Mouse (Mus musculus) thymus, postnatal 14 days (tissue): Measurements from ENCODE around the gene Tecpr1.
A peak's percentile ranks its signal among the peaks of the same experiment; 100 is the strongest.

ENCODE experiments used
- DNase-seq: peaks from one replicate; pipeline ENCODE4 v3.0.0; 2021

The Tecpr1 gene

DNA sequence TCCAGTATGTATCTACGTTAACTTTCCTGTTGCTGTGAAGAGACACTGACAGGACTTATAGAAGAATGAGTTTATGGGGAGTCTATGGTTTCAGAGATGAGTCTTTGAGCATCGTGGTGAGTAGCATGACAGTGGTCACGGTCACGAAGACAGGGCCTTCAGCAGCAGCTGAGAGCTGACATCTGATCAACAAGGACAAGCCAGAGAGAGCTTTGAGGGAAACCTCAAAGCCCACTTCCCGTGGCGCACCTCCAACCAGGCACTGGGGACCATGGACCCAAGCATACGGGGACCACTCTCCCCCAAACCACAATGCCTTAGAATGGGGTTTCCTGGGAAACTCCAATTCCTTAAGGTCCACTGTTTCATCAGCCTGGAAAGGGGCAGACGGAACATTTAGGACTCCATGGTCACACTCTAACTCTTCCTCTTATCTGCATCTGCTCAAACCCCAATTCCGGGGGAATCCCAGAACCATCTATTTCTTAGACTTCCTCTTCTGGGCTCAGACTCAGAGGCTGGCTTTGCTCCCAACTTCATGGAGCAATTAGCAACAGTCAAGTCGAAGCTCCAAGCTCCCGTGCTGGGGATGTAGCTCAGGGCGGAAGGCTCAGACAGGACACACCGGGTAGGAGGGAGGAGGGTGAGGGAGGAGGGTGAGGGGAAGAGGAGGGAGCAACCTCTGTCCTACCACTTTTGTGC, 28.6 kb upstream of the Tecpr1 start:
- no peak for DNase-seq

- DNase-seq = peak; percentile 26
Observed at GRCm38 (mm10) chr5:144249871-144250270, 26.5 kb upstream of the Tecpr1 start.

DNA sequence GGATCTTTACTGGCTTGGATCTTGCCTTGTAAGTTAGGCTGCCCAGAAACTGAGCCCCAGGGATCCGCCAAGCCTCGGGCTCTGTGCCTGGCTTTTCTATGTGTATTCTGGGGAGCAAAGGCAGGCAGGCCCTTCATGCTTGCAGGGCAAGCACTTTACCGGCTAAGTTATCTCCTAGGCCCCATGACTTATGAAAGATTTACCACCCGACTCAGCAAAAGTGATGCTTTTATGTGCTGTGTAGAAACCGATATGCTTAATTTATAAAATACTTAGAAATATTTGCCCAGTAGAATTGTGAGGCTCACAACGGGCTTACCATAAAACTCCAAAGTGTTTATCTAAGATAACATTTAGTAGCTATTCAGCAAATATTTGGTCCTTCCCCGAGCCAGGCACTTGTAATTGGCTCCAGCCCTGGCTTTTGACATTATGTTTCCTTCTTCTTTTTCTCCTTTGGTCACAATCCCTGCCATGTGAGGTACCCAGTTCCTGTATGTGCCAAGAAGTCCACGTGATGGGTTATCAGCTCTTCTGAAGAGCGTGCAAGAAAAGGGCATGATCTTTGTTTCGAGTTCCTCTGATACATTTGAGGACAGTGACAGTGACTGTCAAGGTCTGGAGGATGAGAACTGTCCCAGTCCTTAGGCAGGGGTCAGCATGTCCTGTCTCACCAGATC, 24.6 kb upstream of the Tecpr1 start:
- no peak for DNase-seq

DNA sequence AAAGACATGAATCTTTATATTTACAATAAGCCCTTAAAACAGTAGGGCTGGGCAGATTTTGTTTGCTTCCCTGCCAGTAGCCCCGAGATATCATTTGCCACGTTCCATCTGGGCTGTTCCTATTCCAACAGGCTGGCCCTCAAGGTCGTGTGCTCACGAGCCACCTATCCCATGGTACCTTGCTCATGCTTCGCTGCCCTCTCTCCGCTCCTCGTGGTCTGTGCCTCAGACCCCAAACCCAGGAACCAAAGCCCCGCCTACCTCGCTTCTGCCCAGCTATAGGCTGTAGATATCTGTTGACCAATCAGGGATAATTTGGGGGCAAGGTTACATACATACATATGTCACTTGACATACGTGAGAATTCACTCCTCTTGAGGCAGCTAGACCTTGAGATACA, 23.9 kb upstream of the Tecpr1 start:
- DNase-seq = no peak

DNA sequence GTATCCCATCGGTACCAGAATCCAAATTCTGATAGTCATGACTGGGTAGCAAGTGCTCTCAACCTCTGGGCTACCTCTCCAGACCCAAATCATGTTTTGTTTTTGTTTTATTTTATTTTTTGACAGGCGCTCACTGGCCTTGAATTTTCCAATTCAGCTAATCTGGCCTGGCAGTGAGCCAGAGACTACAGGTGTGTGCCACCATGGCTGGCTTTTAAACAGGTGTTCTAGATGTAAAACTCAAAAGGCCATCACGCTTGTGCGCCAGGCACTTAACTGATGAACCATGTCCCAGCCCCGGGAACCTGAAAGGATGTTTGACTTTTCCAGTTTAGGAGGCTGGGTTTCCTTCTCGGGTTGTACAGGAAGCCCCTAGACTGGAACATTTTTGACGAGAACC, 23.3 kb upstream of the Tecpr1 start:
- DNase-seq = no peak

DNA sequence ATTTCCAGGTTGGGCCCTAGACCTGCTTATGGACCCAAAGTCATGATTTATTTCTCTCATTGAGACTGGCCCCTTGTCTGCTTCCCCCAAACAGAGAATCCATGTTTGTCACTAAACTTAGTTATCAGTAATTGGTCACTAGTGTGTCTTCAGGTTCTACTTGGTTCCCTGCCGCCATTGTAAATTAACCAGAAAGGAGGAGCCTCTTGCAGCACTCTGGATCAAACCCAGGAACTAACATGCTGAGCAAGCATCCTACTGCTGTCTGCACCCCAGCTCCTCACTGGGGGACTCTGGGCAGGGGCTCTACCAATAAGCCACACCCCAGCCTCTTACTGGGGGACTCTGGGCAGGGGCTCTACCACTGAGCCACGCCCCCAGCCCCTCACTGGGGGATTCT, 22.2 kb upstream of the Tecpr1 start:
- no peak for DNase-seq

- no peak for DNase-seq
Observed at GRCm38 (mm10) chr5:144243901-144244487, 20.6 kb upstream of the Tecpr1 start, which contains the start of gene Bri3. Bri3 (plus strand) TSS chr5:144244437.

GRCm38 (mm10) chr5:144238969-144239368, 15.6 kb upstream of the Tecpr1 start:
- no peak for DNase-seq

GRCm38 (mm10) chr5:144234714-144235113, 11.3 kb upstream of the Tecpr1 start:
- DNase-seq = no peak

GRCm38 (mm10) chr5:144234222-144234621, 10.8 kb upstream of the Tecpr1 start:
- no peak for DNase-seq

- no peak for DNase-seq
Observed at GRCm38 (mm10) chr5:144232531-144232930, 9.1 kb upstream of the Tecpr1 start.

- no peak for DNase-seq
Observed at GRCm38 (mm10) chr5:144231410-144231809, 8.0 kb upstream of the Tecpr1 start.

- no peak for DNase-seq
Observed at GRCm38 (mm10) chr5:144230216-144230615, 6.8 kb upstream of the Tecpr1 start.

- DNase-seq = no peak
Observed at GRCm38 (mm10) chr5:144226220-144226619, 2.8 kb upstream of the Tecpr1 start.

GRCm38 (mm10) chr5:144223899-144224816, 743 bp upstream of the Tecpr1 start:
- DNase-seq = peak; percentile 28

DNA sequence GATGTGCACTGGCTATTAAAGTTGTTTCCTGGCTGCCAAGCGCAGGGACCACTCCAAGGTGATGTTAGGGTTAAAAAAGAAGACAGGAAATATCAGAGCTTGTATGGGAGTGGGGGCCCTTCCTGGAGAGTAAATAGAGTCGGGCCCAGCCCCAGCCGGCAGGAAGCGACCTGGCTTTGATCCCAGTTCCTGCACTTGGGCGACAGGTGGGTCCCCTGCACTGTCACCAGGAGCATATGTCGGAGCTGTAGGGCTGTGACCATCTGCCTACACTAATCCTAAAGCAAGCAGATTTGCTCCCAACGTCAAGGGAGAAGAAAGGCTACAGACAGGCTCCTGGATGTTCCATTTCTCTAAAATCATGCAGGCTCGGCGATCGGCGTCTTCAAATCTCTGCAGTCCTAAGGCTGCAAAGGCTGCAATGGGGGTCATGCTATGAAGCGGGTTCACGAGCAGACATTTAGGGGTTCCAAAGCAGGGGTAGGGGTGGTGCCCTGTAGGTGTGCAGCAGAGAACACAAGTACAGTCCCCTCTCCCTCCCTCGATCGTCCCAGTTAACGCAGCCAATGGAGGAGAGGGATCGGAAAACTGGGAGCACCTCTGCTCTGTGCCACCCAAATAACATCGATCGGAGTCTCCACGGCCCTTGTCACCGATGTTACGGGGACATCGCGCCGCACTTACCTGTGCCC, 458 bp downstream of the Tecpr1 start:
- DNase-seq = peak; percentile 71

GRCm38 (mm10) chr5:144221305-144221704, 2.1 kb downstream of the Tecpr1 start:
- peak; percentile 66 for DNase-seq

GRCm38 (mm10) chr5:144219936-144220335, 3.5 kb downstream of the Tecpr1 start:
- DNase-seq = no peak

DNA sequence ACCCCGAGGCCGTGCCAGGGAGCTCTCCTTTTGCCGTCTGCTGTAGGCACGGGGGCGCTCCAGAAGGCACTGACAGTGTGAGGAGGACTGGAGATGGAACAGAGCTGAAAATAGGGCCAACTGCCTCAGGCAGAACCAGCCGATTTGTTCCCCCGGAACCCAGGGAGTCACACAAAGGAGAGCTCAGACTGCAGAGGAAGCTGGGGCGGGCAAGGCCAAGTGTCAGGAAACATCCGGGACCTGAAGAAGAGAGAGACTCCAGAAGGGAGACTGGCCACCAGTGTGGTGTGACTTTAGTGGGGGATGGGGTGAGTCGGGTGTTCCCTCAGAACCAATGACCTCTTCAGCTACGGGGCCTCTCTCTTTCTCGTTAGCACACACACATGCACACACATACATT, 4.1 kb downstream of the Tecpr1 start:
- DNase-seq = no peak

DNA sequence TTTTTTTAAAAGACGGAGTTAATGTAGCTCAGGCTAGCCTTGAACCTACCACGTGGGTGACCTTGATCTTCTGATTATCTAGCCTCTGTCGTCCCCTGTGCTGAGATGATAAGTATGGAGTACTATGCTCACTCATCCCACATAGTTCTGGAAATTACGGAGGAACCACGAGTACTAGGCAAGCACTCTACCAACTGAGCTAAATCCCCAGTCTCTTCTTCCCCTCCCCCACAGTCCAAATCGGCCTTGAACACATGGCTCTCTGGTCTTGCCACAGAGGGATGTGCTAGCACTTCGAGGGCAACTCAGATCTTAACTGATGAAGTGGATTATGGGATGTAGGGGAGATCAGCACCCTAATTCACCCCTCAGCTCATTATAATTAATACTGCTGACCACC, 5.4 kb downstream of the Tecpr1 start:
- no peak for DNase-seq

DNA sequence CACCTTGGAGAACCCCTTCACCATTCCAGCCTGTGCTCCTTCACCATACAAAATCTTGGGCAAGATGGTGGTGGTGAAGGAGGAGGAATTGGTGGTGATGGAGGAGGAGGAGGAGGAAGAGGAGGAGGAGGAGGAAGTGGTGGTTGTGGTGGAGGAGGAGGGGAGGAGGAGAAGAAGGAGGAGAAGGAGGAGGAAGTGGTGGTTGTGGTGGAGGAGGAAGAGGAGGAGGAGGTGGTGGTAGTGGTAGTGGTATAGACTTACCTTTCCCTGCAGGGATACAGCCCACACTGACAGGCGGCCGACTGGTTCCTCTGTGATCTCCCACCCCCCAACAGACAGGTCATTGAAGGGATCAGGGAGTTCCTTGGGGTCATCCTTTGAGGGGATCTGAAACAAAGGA, 7.4 kb downstream of the Tecpr1 start:
- peak; percentile 30 for DNase-seq

DNA sequence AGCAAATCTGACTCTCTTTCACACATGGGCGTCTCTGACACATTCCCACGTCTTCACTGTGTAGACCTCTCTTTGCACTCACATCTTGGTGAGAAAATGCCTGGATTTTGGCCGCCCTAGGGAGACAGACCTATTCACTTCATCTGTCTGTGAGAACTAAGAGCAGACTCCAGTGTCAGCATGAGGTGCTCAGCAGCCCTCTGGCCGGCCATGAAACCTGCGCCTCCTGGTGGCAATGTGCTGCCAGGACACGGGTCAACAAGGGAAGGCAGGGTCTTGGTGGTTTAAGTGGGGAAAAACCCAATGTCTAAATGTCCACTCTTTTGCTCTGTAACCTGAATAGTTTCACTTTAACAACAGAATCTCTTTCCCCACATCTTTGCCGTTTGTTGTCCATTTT, 9.0 kb downstream of the Tecpr1 start:
- DNase-seq = peak; percentile 66

DNA sequence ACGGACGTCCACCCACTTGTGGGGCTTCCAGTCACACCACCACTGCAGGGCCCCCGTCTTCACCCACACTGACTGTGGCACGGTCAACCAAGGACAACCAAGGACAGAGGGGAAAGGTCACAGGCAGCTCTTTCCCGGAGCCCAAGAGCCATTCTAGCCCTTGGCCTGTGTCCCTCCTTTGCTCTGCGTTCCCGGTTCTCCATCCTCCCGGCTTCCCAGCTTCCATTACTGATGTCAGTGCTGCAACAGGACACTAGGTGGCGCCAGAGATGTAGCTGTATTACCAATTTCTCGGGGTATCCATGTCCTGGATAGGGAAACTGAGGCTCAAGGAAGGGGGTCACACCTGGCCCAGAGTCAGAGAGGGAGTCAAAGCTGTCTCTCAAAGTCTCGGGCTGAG, 15.9 kb downstream of the Tecpr1 start:
- DNase-seq = peak; percentile 41
